Mouse (Mus musculus): Measurements from ENCODE around the gene Txndc8.

The Txndc8 gene

DNA sequence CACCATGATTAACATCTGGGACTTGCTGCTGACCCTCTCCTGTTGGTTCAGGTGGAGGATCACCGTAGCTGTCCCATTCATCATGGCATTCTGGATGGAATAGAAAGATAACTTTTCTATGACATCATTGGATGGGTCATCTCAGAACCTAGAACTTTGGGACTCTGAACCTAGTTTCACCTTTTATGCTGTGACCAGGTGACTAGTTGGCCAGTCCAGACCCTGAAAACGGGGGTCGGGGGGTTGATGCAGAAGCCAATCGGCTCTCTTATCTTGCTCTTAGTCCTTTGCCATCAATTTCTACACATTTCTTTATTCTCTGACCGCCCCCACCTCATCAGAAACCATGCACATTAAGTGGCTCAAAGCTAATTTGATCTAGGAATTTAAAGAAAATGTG lies at the start of gene Txndc8:
Gene Txndc8, minus strand, starts transcription at position 101 of the 400 bp plus-strand sequence.
- DNase-seq (ENCODE audit: low read depth, low spot score), result no peak

GRCm38 (mm10) chr4:58055653-58056052 lies 46.7 kb upstream of the Txndc8 start:
- no peak for DNase-seq (ENCODE audit: low read depth, low spot score)

- DNase-seq (ENCODE audit: low read depth, low spot score), result no peak
Measured at GRCm38 (mm10) chr4:58054441-58054840, 45.5 kb upstream of the Txndc8 start.

GRCm38 (mm10) chr4:58050746-58051145 lies 41.8 kb upstream of the Txndc8 start:
- no peak for DNase-seq (ENCODE audit: low read depth, low spot score)

- DNase-seq (ENCODE audit: low read depth, low spot score), result no peak
Measured at GRCm38 (mm10) chr4:58050276-58050675, 41.4 kb upstream of the Txndc8 start.

DNA sequence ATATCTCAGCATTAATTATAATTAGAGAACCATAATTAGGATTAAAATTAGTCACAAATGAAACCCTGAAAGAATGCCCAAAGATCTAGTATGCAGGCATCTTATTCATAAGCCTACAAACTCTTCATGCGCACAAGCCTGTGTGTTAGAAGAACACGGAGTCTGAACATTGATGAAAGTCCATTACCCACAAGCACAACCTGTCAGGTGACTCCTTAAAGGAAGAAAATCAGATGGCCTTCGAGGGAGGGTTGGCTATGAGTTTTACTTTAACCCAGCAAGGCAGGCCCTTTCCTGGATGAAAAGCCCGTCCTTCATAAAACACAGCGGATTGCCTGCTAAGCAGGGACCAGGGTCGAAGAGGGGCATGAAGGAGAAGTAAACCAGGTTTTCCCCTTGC lies 35.9 kb upstream of the Txndc8 start:
- no peak for DNase-seq (ENCODE audit: low read depth, low spot score)

GRCm38 (mm10) chr4:58044356-58044755 lies 35.4 kb upstream of the Txndc8 start:
- no peak for DNase-seq (ENCODE audit: low read depth, low spot score)

- no peak for DNase-seq (ENCODE audit: low read depth, low spot score)
Measured at GRCm38 (mm10) chr4:58040093-58040492, 31.2 kb upstream of the Txndc8 start.

DNA sequence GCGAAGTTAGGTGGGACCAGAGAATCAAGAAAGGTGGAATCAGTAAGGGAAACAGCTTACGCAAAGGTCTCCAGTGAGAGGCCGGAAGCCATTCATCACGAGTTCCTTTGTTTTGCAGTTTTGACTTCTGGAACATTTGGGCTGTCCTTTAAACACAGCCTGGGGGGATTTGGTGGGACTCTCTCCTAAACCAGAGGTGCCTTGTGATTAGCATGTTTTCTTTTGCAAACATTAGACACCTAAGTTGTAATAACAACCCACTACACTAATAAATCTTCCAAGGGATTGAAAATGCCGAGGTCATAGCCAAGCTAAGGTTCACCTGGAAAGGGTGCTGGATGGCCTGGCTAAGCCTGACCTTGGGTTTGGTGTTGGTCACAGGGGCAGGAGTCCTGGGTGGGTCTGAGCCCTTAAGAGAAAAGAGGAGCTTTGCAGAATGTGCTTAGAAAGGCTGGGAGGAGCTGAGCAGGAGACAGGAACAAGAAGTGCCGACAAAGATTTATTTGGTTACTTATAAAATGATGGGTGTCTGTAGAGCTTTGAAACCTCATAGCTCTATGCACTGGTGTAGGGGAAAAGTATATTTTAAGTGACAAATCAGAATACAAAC lies 28.3 kb upstream of the Txndc8 start:
- peak; percentile 73 for DNase-seq (ENCODE audit: low read depth, low spot score)

DNA sequence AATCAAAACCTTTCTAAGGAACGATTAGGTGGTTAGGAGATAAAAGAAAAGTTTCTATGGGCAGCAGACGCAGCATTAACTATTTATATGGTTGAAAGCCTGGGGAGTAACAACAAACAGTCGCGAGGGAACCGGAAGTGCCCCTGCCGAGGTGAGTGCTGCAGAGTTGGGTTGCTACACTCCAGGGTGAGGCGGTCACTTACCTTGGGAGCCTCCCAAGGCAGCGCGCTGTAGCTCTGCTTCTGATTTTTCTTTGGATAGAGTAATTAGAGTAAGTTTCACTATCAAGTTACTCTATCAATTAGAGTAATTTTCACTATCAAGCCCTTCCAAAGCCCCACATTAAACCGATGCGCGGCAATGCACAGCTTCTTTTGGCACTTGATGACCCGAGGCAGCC lies 25.7 kb upstream of the Txndc8 start:
- DNase-seq (ENCODE audit: low read depth, low spot score), result no peak

GRCm38 (mm10) chr4:58032714-58033113 lies 23.8 kb upstream of the Txndc8 start:
- DNase-seq (ENCODE audit: low read depth, low spot score), result no peak

GRCm38 (mm10) chr4:58003501-58003900 lies 5.4 kb downstream of the Txndc8 start:
- DNase-seq (ENCODE audit: low read depth, low spot score), result no peak

GRCm38 (mm10) chr4:57991425-57991824 lies 17.5 kb downstream of the Txndc8 start:
- DNase-seq (ENCODE audit: low read depth, low spot score), result no peak

GRCm38 (mm10) chr4:57974400-57975117 lies 34.4 kb downstream of the Txndc8 start:
- DNase-seq (ENCODE audit: low read depth, low spot score), result no peak

DNA sequence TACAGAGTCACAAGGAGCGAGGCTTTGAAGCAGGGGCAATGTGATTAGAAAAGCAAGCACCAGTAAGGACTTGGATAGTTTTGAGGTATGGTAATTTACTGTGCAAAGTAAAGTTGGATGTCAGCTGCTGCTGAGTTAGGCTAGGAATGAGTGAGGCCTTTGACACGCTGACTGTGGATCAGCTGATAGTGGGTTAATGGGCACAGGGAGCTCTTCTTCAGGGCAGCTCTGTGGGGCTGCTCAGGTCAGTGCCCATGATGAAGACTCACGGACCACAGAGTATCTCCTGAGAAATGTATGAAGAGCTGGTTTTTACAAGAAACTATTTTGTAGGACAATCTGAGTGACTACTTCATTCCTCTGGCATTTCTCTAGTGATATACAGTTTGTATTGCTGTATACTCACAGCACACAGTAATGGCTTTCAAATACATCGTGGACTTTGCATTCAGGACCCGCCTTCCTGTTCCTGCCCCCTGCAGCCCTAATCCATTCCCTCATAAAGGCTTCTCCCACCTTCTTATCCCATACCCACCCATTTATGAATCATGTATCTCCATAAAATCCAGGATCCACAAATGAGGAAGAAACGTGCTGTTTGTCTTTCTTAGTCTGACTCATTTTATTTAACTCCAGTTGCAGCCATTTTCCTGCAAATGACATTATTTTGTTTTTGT lies 35.2 kb downstream of the Txndc8 start:
- no peak for DNase-seq (ENCODE audit: low read depth, low spot score)

GRCm38 (mm10) chr4:57970285-57970684 lies 38.6 kb downstream of the Txndc8 start:
- no peak for DNase-seq (ENCODE audit: low read depth, low spot score)

- DNase-seq (ENCODE audit: low read depth, low spot score), result no peak
Measured at GRCm38 (mm10) chr4:57967195-57967594, 41.7 kb downstream of the Txndc8 start.

DNA sequence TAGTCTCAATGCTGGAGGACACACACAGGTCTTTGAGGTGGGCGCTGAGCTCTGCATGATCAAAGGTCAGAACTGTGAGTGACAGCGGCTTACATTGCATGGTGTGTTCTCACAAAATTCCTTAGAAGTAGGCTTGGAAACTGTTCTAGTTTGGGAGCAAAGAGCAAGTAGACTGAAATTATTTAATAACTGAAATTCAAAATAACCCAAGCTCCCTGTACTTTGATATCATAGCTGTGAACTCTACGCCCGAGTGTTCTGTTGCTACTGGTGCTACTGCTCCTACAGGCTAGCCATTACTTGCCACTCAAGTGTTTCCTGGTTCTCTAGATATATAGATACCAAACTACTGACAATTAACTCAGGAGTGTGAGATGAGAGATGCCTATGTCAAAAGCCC lies 43.4 kb downstream of the Txndc8 start:
- DNase-seq (ENCODE audit: low read depth, low spot score), result no peak

DNA sequence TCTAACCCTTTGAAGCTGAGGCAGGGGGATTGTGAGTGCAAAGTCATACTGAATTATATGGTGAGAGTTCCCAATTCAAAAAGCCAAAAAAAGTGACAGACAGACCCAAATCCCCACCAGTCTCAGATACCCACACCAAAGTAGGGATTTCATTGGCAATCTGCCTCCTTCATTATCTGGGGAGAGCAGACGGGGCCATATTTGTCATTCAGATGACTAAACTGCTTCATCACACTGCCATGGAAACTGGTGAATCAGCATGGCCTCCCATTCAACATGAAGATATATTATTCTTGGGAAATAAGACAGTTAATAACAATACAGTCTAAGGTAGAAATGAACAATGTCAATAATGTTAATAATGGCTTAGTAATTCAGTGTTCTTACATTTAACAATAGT lies 44.8 kb downstream of the Txndc8 start:
- DNase-seq (ENCODE audit: low read depth, low spot score), result no peak

GRCm38 (mm10) chr4:57959056-57959455 lies 49.9 kb downstream of the Txndc8 start:
- no peak for DNase-seq (ENCODE audit: low read depth, low spot score)

GRCm38 (mm10) chr4:57958098-57958497 lies 50.8 kb downstream of the Txndc8 start:
- DNase-seq (ENCODE audit: low read depth, low spot score), result no peak

- DNase-seq (ENCODE audit: low read depth, low spot score), result peak; percentile 28
Measured at GRCm38 (mm10) chr4:57957200-57958085, 51.5 kb downstream of the Txndc8 start.
